Mouse (Mus musculus): ENCODE measurements around the gene Letm1. TPM values are rescaled to one million over a fixed set of nuclear protein-coding genes. Genes with fewer than 3 reads are reported as not detected.

The Letm1 gene
- polyA plus RNA-seq (2017; shearing (Covaris generic)) = 35.7 TPM

DNA sequence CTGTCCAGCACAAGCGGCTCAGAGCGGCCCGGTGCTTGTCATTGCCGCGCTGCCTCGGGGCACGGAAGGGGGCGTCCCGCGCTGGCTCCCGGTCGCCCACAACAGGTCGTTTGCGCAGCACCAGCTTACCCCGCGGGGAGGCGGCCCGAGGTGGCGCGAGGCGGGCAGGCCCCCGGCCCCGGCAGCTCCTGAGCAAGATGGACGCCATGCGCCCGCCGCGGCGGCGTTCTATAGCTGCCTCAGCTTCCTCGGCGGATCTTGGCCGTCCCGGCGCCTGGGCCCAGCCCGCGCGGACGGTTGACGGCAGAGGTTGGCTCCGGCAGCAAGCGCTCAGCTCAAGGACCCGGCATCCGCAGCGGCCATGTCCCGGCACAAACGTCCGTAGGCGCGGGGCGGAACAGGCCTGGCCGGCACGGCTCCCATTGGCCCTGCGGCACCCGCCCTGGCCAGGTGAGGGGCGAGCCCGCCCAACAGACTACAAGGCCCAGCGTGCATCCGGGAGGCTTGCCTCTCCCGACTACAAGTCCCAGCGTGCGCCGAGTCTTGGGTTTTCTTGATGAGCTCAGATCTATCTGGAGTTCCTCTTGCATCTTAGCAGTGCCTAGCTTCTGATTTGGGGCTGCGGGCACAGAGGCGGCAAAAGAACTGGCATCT is at the start of gene Letm1:
Letm1 (minus strand) TSS at position 473 of the 654 bp plus-strand sequence.

DNA sequence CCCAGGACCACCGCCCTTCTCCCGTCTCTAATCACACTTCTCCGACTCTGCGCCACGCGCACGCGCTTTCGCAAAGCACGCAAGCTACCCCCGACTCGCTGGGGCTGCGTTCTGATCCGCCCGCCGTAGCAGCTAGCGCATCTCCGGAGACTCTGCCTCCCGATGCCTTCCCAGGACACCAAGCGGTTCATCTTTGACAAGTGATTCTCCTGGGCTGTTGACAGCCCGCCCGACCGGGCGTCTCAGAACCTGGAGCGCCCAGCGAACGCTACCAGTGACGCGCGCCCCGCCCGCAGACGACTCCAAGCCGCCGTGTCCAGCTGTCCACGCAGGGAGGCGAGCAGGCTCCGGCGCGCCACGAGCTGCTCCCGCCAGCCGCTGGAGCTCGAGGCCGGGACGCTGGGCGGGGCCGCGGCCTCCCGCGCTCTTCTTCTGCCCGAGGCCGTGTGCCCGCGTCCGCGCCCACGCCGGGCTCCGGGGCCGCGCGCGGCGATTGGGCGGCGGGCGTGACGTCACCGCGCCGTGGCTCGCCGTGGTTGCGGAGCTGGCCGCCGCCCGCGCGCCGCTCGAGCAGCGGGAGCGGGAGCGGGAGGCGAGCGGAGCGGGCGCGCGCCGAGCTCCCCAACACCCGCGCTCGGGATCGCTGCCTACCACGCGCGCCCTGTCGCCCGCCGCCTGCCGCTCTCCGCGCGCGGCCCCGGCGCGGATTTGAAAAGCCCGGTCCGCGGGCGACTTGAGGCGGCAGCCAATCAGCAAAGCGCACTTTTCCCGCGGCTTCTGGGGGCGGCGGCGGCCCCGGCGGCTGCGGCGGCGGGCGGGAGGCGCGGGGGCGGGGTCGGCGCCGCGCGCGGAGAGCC is 37.5 kb upstream of the Letm1 start, which contains the start of gene Nsd2:
Nsd2 (plus strand) TSS at position 850 of the 857 bp plus-strand sequence.

DNA sequence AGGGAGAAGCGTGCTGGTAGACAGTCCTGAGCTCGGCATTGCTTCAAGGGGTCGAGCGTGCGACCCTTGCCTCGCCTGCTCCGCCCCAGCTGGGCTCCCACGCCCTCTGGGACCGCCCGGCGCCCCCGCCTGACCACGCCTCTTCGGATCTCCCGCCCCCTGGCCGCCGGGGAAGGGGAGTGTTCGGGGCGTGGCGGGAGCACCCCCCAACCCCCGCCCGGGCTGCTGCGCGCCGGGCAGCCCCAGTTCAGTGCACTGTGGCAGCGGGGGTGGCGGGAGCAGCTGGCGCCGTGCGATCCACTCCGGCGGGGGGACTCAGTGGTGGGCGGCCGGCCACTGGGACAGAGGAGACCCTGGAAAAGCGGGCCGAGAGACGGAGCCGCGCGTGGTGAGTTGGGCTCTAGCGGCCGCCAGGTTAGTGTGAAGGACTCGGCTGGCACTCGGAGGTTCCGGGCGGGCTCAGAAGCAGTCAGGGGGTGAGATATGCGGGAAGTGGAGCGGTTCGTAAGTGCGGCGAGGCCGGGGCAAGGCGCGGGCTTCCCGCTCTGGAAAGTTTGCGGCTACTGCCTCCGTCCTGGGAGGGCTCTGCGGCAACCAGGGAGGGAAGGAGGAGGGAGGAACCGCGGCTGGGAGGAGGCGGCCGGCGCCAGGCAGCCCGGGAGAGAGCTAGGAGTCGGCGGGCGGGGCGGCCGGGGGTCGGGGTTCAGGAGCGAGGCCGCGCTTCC is 60.9 kb downstream of the Letm1 start, which contains the start of gene Fgfr3:
Fgfr3 (plus strand) TSS at position 134 of the 725 bp plus-strand sequence.

Other genes starting within 250 kb of the Letm1 start
- 35.3 TPM for gene Fam53a, start 153.2 kb downstream of the Letm1 start, polyA plus RNA-seq (2017; shearing (Covaris generic))
- 1.2 TPM for gene Gm9903, start 152.9 kb downstream of the Letm1 start, polyA plus RNA-seq (2017; shearing (Covaris generic))
- 192 TPM for gene Slbp, start 130.2 kb downstream of the Letm1 start, polyA plus RNA-seq (2017; shearing (Covaris generic))
- 28.5 TPM for gene Tacc3, start 124.7 kb downstream of the Letm1 start, polyA plus RNA-seq (2017; shearing (Covaris generic))
- gene Tmem129, start 124.4 kb downstream of the Letm1 start, polyA plus RNA-seq (2017; shearing (Covaris generic)) = 38.2 TPM
- gene Fgfr3, start 61.1 kb downstream of the Letm1 start, polyA plus RNA-seq (2017; shearing (Covaris generic)) = not detected
- 10.4 TPM for gene Nsd2, start 37.9 kb upstream of the Letm1 start, polyA plus RNA-seq (2017; shearing (Covaris generic))
- 60.7 TPM for gene Nelfa, start 153.6 kb upstream of the Letm1 start, polyA plus RNA-seq (2017; shearing (Covaris generic))
- gene Gm1673, start 200.6 kb upstream of the Letm1 start, polyA plus RNA-seq (2017; shearing (Covaris generic)) = not detected
- gene Nat8l, start 213.2 kb upstream of the Letm1 start, polyA plus RNA-seq (2017; shearing (Covaris generic)) = not detected

Data from inflammation-experienced regulatory T-cells, adult 16 weeks (primary cell).